Comparison of ENCODE assay signal across 20 mouse cellular contexts in the genomic region with DNA sequence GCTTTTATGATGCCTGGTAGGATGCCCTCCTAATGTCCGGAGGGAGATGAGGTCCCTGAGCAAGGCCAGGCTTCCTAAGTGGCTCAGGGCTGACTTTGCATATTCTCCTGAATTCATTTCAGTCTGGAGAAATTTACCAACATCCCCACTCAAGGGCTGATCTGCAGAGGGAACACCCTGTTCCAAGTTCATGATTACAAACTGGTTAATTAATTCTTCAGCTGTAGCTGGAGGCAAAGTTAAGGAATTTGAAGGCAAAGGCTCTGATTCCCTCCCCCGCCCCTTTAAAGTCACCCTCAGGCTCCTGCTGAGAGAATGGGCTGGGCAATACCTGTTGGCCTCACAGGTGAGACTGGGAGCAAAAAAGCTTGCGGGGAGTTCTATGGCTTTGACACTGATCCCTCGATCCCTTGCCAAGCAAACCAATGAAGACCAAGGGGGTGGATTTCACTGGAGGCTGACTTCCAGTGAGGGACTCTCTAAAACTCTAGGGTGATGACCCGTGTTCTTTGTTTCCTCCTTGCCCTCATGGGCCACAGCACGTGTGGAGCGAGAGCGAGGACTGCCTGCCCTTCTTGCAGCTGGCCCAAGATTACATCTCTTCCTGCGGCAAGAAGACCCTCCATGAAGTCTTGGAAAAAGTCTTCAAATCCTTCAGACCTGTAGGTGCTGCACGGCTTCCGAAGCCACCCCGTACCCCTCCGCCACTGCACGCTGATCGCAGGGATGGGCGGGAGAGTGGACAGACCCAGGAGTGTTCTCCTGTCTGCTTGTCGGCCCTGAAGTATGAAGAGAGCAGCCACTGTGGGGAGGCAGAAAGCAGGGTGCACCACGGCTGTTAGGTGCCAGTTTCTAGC. TPM values are rescaled to one million over a fixed set of nuclear protein-coding genes. Genes with fewer than 3 reads are reported as not detected.
A peak's percentile ranks its signal among the peaks of the same experiment; 100 is the strongest.
DNase-seq lines count a peak whose midpoint lies in the region; ATAC-seq and TF ChIP-seq lines count a peak whose summit lies in the region.
"Had no signal": no experiment of that assay in that cellular context is flagged by ENCODE, and none has a peak within 500 bp of the region (broad histone marks: within the 10 kb centered on the region; RNA-seq: fewer than 3 reads in every experiment).

No protein-coding gene starts in this region.

- no peak overlapping the region for H3K4me2 ChIP-seq in intestine, embryonic 14.5 days (ENCODE audit: low read length)
- no peak overlapping the region for H3K4me2 ChIP-seq in intestine, postnatal 0 days (replicated peaks; ENCODE audit: low read depth)
- H3K4me2 ChIP-seq in kidney, embryonic 14.5 days (replicated peaks; ENCODE audit: low read depth, low read length), result no peak overlapping the region
- H3K4me2 ChIP-seq: hindbrain, embryonic 13.5 days had no signal

- no peak overlapping the region for H3K4me3 ChIP-seq in intestine, embryonic 14.5 days (ENCODE audit: low read depth, low read length)
- no peak overlapping the region for H3K4me3 ChIP-seq in intestine, postnatal 0 days (ENCODE audit: low read depth, low read length)
- H3K4me3 ChIP-seq in kidney, embryonic 14.5 days (ENCODE audit: low read length), result no peak overlapping the region
- H3K4me3 ChIP-seq: embryonic facial prominence, embryonic 10.5 days; erythroblast, embryonic 14.5 days; forebrain, embryonic 10.5 days; heart, embryonic 10.5 days; hindbrain, embryonic 13.5 days had no signal

- H3K9me3 ChIP-seq in intestine, embryonic 14.5 days (ENCODE audit: control insufficient read depth, low read length), result no peaks in the 10 kb centered on the region
- H3K9me3 ChIP-seq in intestine, postnatal 0 days (ENCODE audit: control insufficient read depth), result no peaks in the 10 kb centered on the region
- H3K9me3 ChIP-seq in kidney, embryonic 14.5 days (ENCODE audit: control insufficient read depth, low read length), result no peaks in the 10 kb centered on the region
- H3K9me3 ChIP-seq: embryonic facial prominence, embryonic 10.5 days; forebrain, embryonic 10.5 days; heart, embryonic 10.5 days; hindbrain, embryonic 13.5 days had no signal

- no peaks in the 10 kb centered on the region for H3K36me3 ChIP-seq in intestine, embryonic 14.5 days (ENCODE audit: control insufficient read depth, insufficient read depth, low read length)
- no peaks in the 10 kb centered on the region for H3K36me3 ChIP-seq in intestine, postnatal 0 days (ENCODE audit: control insufficient read depth, insufficient read depth)
- H3K36me3 ChIP-seq in kidney, embryonic 14.5 days (ENCODE audit: control insufficient read depth, insufficient read depth, low read length), result no peaks in the 10 kb centered on the region
- H3K36me3 ChIP-seq: embryonic facial prominence, embryonic 10.5 days; forebrain, embryonic 10.5 days; heart, embryonic 10.5 days had no signal

- no peak for TF ChIP-seq CTCF in intestine, postnatal 0 days (IDR thresholded peaks at IDR 0.05; ENCODE audit: low read depth)

- ATAC-seq in intestine, embryonic 14.5 days (replicated peaks; ENCODE audit: low FRiP score, low TSS enrichment, low read depth), result no peak
- ATAC-seq in intestine, postnatal 0 days, result no peak
- ATAC-seq in kidney, embryonic 14.5 days (ENCODE audit: low FRiP score, low TSS enrichment), result no peak
- ATAC-seq: forebrain, embryonic 14.5 days had no signal

- no peak overlapping the region for H3K27ac ChIP-seq in intestine, embryonic 14.5 days (ENCODE audit: low read depth)
- no peak overlapping the region for H3K27ac ChIP-seq in intestine, postnatal 0 days (ENCODE audit: low read depth, low read length)
- no peak overlapping the region for H3K27ac ChIP-seq in kidney, embryonic 14.5 days (ENCODE audit: low read depth, low read length)
- H3K27ac ChIP-seq: embryonic facial prominence, embryonic 10.5 days; forebrain, embryonic 10.5 days; heart, embryonic 10.5 days; hindbrain, embryonic 13.5 days had no signal

- H3K4me1 ChIP-seq in intestine, embryonic 14.5 days (replicated peaks; ENCODE audit: control insufficient read depth, insufficient read depth, low read length), result no peaks in the 10 kb centered on the region
- H3K4me1 ChIP-seq in intestine, postnatal 0 days (replicated peaks; ENCODE audit: control insufficient read depth, insufficient read depth, low read length), result no peaks in the 10 kb centered on the region
- no peaks in the 10 kb centered on the region for H3K4me1 ChIP-seq in kidney, embryonic 14.5 days (ENCODE audit: control insufficient read depth, insufficient read depth, low read length)
- H3K4me1 ChIP-seq: forebrain, embryonic 10.5 days had no signal

- H3K9ac ChIP-seq in intestine, embryonic 14.5 days (ENCODE audit: low read length), result no peak overlapping the region
- H3K9ac ChIP-seq in intestine, postnatal 0 days (ENCODE audit: low read depth, low read length), result no peak overlapping the region
- no peak overlapping the region for H3K9ac ChIP-seq in kidney, embryonic 14.5 days (ENCODE audit: low read depth, low read length)
- H3K9ac ChIP-seq: hindbrain, embryonic 13.5 days had no signal

- 77% methylated on average over 18 of the region's 18 CpGs for WGBS in intestine, embryonic 14.5 days
- WGBS in intestine, postnatal 0 days, result 78% methylated on average over 18 of the region's 18 CpGs
- WGBS in kidney, embryonic 14.5 days, result 71% methylated on average over 18 of the region's 18 CpGs

- DNase-seq in intestine, embryonic 14.5 days (ENCODE audit: low spot score), result peak; percentile 29
- DNase-seq in kidney, adult 8-10 months, result peak; percentile 57 to 86
- peak; percentile 89 for DNase-seq in kidney, adult 9 months
- peak; percentile 28 to 76 for DNase-seq in kidney, postnatal 25 days
- no peak for DNase-seq in left cerebral cortex, adult 18-20 months (ENCODE audit: low spot score in 2 of 2)
- no peak for DNase-seq in lung, postnatal 36 days
- DNase-seq: adrenal gland, postnatal 10 days; cerebellum, adult 11-12 months; cerebellum, adult 9-11 months; gastrocnemius, postnatal 36 days; heart, adult 18-20 months; heart, postnatal 10 days had no signal

- H3K27me3 ChIP-seq in intestine, embryonic 14.5 days (replicated peaks; ENCODE audit: control insufficient read depth, insufficient read depth, low read length), result peaks cover 2% of the 10 kb centered on the region; the same call in 1 of the 2 replicates
- H3K27me3 ChIP-seq in intestine, postnatal 0 days (replicated peaks; ENCODE audit: control insufficient read depth, insufficient read depth, low read length), result no peaks in the 10 kb centered on the region
- no peaks in the 10 kb centered on the region for H3K27me3 ChIP-seq in kidney, embryonic 14.5 days (ENCODE audit: control insufficient read depth, insufficient read depth, low read length)

RNA-seq across cellular contexts. Expression of gene Mturn, which starts 7.3 kb away (rescaled TPM):
- polyA plus RNA-seq in intestine, embryonic 14.5 days (2014; fragmentation: Nextera tagmentation; extraction: Ambion mirVana), result 9.9 and 10.4 TPM in 2 replicates
- polyA plus RNA-seq in intestine, postnatal 0 days (2015; fragmentation: Nextera tagmentation; extraction: Ambion mirVana), result 2.5 and 3.2 TPM in 2 replicates
- 3.8 and 4.2 TPM in 2 replicates for polyA plus RNA-seq in kidney, embryonic 14.5 days (2014; fragmentation: Nextera tagmentation; extraction: Ambion mirVana)
- 100 to 1,000 TPM; 106 to 117 TPM for total RNA-seq in left cerebral cortex, adult 18-20 months (2021)

Comparison
In these comparisons a context has a peak if more than half of its experiments do, and no peak if none do; other contexts are left out.
1. DNase-seq: peak in intestine, embryonic 14.5 days (single experiment), kidney, adult 8-10 months (2 of 2), kidney, adult 9 months (single experiment) and kidney, postnatal 25 days (2 of 2); none in left cerebral cortex, adult 18-20 months (0 of 2) and lung, postnatal 36 days (single experiment).